Mouse (Mus musculus) T-helper 2 cell (primary cell): Measurements from ENCODE around the gene C5ar2.
"Not testable (repeated sequence)": the region's sequence is repeated elsewhere in the genome, so short reads cannot be mapped to it uniquely, and the experiment has no call there.

Experiments used
- in situ Hi-C: fragments of 300-600 bp; cut with MboI, MseI; formaldehyde crosslinking; loops from one replicate; pipeline ENCODE4 v1.15.1; 2025; ENCODE audit warnings: high pct_unique_total_duplicates

The C5ar2 gene

GRCm38 (mm10) chr7:16257830-16258229, 13.9 kb upstream of the C5ar2 start:
- in situ Hi-C loops = no loop called here

GRCm38 (mm10) chr7:16255963-16256362, 12.0 kb upstream of the C5ar2 start:
- in situ Hi-C loops = not testable (repeated sequence)

GRCm38 (mm10) chr7:16254195-16254594, 10.2 kb upstream of the C5ar2 start:
- in situ Hi-C loops = no loop called here

GRCm38 (mm10) chr7:16250687-16251086, 6.7 kb upstream of the C5ar2 start:
- in situ Hi-C loops = no loop called here

GRCm38 (mm10) chr7:16245958-16246357, 2.0 kb upstream of the C5ar2 start:
- in situ Hi-C loops = no loop called here

- in situ Hi-C loops = no loop called here
Measured at GRCm38 (mm10) chr7:16242198-16242597, 1.8 kb downstream of the C5ar2 start.

- in situ Hi-C loops = no loop called here
Measured at GRCm38 (mm10) chr7:16241787-16242186, 2.2 kb downstream of the C5ar2 start.

- in situ Hi-C loops = no loop called here
Measured at GRCm38 (mm10) chr7:16240978-16241303, 3.0 kb downstream of the C5ar2 start.

- in situ Hi-C loops = no loop called here
Measured at GRCm38 (mm10) chr7:16240281-16240977, 3.5 kb downstream of the C5ar2 start.

- in situ Hi-C loops = no loop called here
Measured at GRCm38 (mm10) chr7:16239554-16239997, 4.4 kb downstream of the C5ar2 start.

- in situ Hi-C loops = no loop called here
Measured at GRCm38 (mm10) chr7:16229869-16230268, 14.1 kb downstream of the C5ar2 start.

GRCm38 (mm10) chr7:16221582-16222272, 22.2 kb downstream of the C5ar2 start, which contains the start of gene Dhx34:
Gene Dhx34 (minus strand): TSS chr7:16222037.
- in situ Hi-C loops = no loop called here

- in situ Hi-C loops = no loop called here
Measured at GRCm38 (mm10) chr7:16213986-16214385, 30.0 kb downstream of the C5ar2 start.

- in situ Hi-C loops = no loop called here
Measured at GRCm38 (mm10) chr7:16213196-16213595, 30.8 kb downstream of the C5ar2 start.

- in situ Hi-C loops = no loop called here
Measured at GRCm38 (mm10) chr7:16210862-16211365, 33.0 kb downstream of the C5ar2 start.

GRCm38 (mm10) chr7:16208781-16209665, 34.9 kb downstream of the C5ar2 start:
- in situ Hi-C loops = loop anchor here (5.0 kb wide), 1 partner anchor 63 kb away; the partner anchor contains the start of gene Inafm1

GRCm38 (mm10) chr7:16207496-16207895, 36.5 kb downstream of the C5ar2 start:
- in situ Hi-C loops = loop anchor here (5.0 kb wide), 1 partner anchor 65 kb away; the partner anchor contains the start of gene Inafm1

- in situ Hi-C loops = loop anchor here (5.0 kb wide), 1 partner anchor 65 kb away; the partner anchor contains the start of gene Inafm1
Measured at GRCm38 (mm10) chr7:16207076-16207475, 36.9 kb downstream of the C5ar2 start.

- in situ Hi-C loops = loop anchor here (5.0 kb wide), 1 partner anchor 68 kb away; the partner anchor contains the start of gene Inafm1
Measured at GRCm38 (mm10) chr7:16204791-16205190, 39.2 kb downstream of the C5ar2 start.

GRCm38 (mm10) chr7:16203505-16203903, 40.5 kb downstream of the C5ar2 start:
- in situ Hi-C loops = no loop called here

GRCm38 (mm10) chr7:16202756-16203504, 41.0 kb downstream of the C5ar2 start:
- in situ Hi-C loops = no loop called here
